Mouse (Mus musculus) limb, embryonic 11.5 days (tissue): ENCODE data around the gene Ctnna3. TPM values are rescaled to one million over a fixed set of nuclear protein-coding genes. Genes with fewer than 3 reads are reported as not detected.

Experiments used
- ATAC-seq: fragments of 200-750 bp; cut with Nextera tagmentation; 2 replicates; pipeline ENCODE4 v1.8.0; 2017; ENCODE audit warnings: low read depth; ENCODE audit not compliant: insufficient number of reproducible peaks, low FRiP score, low TSS enrichment
- DNase-seq: peaks from one replicate; pipeline ENCODE4 v3.0.0-alpha.2; 2015; ENCODE audit warnings: low spot score
- H3K27ac ChIP-seq: fragments of 300-500 bp; sonication (generic); replicated peaks from 2 replicates; pipeline ENCODE4 v1.5.1; 2014; ENCODE audit warnings: low read depth, mild to moderate bottlenecking, low read length
- H3K27me3 ChIP-seq: fragments of 300-500 bp; sonication (generic); 2 replicates; pipeline ENCODE4 v1.6.1; 2014; ENCODE audit warnings: mild to moderate bottlenecking, low read length, mixed read lengths; ENCODE audit not compliant: control insufficient read depth, insufficient read depth
- H3K36me3 ChIP-seq: fragments of 300-500 bp; sonication (generic); 2 replicates; pipeline ENCODE4 v1.6.1; 2014; ENCODE audit warnings: mild to moderate bottlenecking, low read length, moderate library complexity, mixed read lengths; ENCODE audit not compliant: control insufficient read depth, insufficient read depth
- H3K4me1 ChIP-seq: fragments of 300-500 bp; sonication (generic); 2 replicates; pipeline ENCODE4 v1.6.1; 2014; ENCODE audit warnings: low read length, mixed read lengths; ENCODE audit not compliant: control insufficient read depth, insufficient read depth
- H3K4me2 ChIP-seq: fragments of 300-500 bp; sonication (generic); 2 replicates; pipeline ENCODE4 v1.6.1; 2014; ENCODE audit warnings: low read depth, mild to moderate bottlenecking, moderate library complexity; ENCODE audit not compliant: severe bottlenecking
- H3K4me3 ChIP-seq: fragments of 300-500 bp; sonication (generic); 2 replicates; pipeline ENCODE4 v1.5.1; 2014; ENCODE audit warnings: low read depth, low read length
- H3K9ac ChIP-seq: fragments of 300-500 bp; sonication (generic); 2 replicates; pipeline ENCODE4 v1.6.1; 2014; ENCODE audit warnings: mild to moderate bottlenecking, low read length
- H3K9me3 ChIP-seq: fragments of 300-500 bp; sonication (generic); 2 replicates; pipeline ENCODE4 v1.6.1; 2016; ENCODE audit warnings: low read length; ENCODE audit not compliant: control insufficient read depth
- WGBS: fragments of 180-500 bp; shearing (Covaris S2); extraction: QIAGEN DNeasy Blood & Tissue Kit; methylation state at CpG from one replicate; pipeline ENCODE4 v1.1.7; 2014; 5-methylcytosine and 5-hydroxymethylcytosine counted together
- polyA plus RNA-seq: library from polyadenylated mRNA; unstranded; fragments of >200 nt; fragmentation: Nextera tagmentation; extraction: Ambion mirVana; gene quantifications from 2 replicates; pipeline ENCODE4 v1.2.1, GENCODE M21; 2014

Ctnna3 gene
- polyA plus RNA-seq, 1 experiment from 2014 or later, result 0.04 TPM

DNA sequence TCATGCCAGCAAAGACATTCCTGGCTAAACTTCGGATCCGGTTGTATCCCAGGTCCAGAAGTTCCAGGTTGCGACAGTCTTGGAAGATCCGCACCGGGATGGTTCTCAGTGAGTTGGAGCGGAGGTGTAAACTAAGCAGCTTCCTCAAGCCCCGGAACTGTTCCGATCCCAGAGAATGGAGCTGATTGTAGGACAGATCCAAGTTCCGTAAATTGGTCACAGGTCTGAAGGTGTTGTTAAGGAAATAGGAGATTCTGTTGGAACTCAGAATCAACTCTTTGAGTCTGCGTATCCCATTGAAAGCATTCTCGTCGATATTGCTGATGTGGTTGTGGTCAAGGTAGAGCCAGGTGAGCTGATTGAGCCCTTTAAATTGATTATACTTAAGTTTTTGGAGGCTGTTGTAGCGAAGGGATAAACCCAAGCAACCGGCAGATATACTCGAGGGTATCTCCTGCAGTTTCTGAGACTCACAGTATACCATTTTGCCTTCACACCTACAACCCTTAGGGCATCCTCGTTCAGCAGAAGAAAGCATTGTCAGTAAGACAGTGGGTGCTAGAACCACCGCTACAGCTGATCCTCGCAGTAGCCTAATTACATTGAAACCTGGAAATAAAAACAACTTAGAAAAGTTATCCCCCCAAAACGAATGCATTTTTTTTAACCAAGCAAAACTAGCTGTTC is 659.0 kb downstream of the Ctnna3 start:
- Histone ChIP-seq H3K9ac (no peak overlapping the region), H3K27me3 (peaks cover 18% of the 10 kb centered on the region), H3K9me3 (no peaks in the 10 kb centered on the region), H3K4me2 (no peak overlapping the region), H3K27ac (no peak overlapping the region), H3K4me1 (no peaks in the 10 kb centered on the region; the same call in 1 of the 2 replicates), H3K36me3 (no peaks in the 10 kb centered on the region), H3K4me3 (no peak overlapping the region)
- ATAC-seq (no peak), DNase-seq (no peak)
- 22% methylated on average over 19 of the region's 19 CpGs for WGBS

DNA sequence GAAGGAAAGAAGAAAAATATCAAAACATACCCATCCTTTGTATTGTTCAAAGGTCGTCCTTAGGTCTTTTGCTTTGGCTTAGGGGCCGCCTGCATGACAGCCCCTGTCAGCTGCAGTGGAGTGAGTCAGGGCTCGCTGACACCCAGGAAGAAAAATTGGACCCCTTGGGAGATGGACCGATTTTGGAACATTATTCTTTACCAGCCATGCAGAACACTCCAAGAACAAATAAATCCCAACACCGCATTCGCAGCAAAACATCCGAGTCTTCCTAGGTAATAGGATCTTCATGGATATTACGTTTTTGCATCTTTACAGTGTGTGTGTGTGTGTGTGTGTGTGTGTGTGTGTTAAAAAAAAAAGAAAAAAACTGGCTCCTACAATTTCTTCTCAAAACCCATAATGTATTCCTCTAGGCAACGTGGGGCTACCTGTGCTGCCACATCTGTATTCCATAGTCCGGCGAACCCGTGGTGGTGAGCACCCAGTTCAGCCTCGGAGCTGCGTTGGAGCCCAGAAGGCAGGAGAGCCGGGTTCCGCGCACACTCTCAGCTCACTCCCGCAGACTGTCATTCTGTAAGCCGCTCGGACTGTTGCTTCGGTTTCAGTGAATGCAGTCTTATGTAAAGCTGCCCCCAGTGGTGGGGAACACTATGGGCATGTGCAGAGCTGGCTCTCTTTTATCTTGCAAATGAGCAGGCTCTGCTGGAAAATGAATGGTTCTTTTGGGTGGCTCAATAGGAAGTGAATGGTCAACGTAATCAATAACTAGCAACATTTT is 660.0 kb downstream of the Ctnna3 start, which contains the start of gene Lrrtm3:
TSS of gene Lrrtm3 (minus strand) at position 598 of the 781 bp plus-strand sequence.
- ATAC-seq, result peak; percentile 73
- Histone ChIP-seq H3K27ac (no peak within 1 kb of the TSS), H3K4me3 (0 out of 2 replicates have a peak within 1 kb of the TSS, but pooled peaks have one; percentile 12), H3K4me1 (no peaks in the 10 kb centered on the region; the same call in 1 of the 2 replicates), H3K9me3 (no peaks in the 10 kb centered on the region), H3K4me2 (peak within 1 kb of the TSS; percentile 47), H3K9ac (no peak within 1 kb of the TSS), H3K36me3 (no peaks in the 10 kb centered on the region), H3K27me3 (peaks cover 18% of the 10 kb centered on the region)
- DNase-seq, result peak; percentile 74
- 2% methylated on average over 22 of the region's 22 CpGs for WGBS

DNA sequence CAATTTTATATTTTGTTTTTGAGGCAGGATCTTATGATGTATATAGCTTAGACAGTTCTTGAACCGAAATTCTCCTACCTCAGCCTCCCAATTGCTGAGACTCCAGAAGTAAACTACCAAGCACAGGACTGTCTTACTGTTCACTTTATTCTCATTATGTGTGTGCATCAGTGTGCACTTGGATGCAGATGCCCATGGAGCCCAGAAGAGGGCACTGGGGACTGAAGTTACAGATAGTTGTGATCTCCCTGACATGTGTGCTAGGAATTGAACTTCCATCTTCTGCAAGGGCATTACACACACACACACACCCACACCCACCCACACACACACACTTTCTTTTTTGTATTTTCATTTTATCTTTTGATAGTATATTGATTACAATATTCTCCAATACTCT is 666.6 kb downstream of the Ctnna3 start:
- Histone ChIP-seq H3K27me3 (no peaks in the 10 kb centered on the region), H3K9me3 (no peaks in the 10 kb centered on the region), H3K36me3 (no peaks in the 10 kb centered on the region), H3K9ac (no peak overlapping the region), H3K27ac (no peak overlapping the region), H3K4me2 (no peak overlapping the region), H3K4me1 (no peaks in the 10 kb centered on the region), H3K4me3 (no peak overlapping the region)
- ATAC-seq (no peak), DNase-seq (no peak)
- WGBS, result 85% methylated on average over 1 of the region's 1 CpGs

DNA sequence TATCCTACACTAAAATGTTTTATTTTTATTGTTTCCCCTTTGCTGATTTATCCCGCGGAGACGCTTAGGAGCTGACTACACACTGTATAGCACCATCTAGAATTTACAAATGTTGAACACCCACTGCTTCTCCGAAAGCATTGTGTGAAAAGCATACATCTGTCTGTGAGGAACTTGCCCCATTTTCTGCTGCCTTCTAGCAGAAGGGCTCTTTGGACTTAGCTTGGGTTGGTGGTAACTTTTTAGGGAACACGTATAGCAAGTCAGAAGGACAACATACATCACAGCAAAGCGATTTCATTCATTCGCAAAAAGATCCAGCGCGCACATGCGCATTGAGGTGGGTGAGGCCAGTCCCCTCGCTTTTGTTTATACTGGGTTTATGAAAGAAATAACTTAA is 685.3 kb downstream of the Ctnna3 start:
- Histone ChIP-seq H3K4me3 (no peak overlapping the region), H3K9ac (no peak overlapping the region), H3K4me2 (no peak overlapping the region), H3K4me1 (no peaks in the 10 kb centered on the region), H3K27me3 (no peaks in the 10 kb centered on the region), H3K9me3 (no peaks in the 10 kb centered on the region), H3K36me3 (no peaks in the 10 kb centered on the region), H3K27ac (no peak overlapping the region)
- no peak for ATAC-seq
- DNase-seq, result no peak
- WGBS, result 90% methylated on average over 11 of the region's 11 CpGs

DNA sequence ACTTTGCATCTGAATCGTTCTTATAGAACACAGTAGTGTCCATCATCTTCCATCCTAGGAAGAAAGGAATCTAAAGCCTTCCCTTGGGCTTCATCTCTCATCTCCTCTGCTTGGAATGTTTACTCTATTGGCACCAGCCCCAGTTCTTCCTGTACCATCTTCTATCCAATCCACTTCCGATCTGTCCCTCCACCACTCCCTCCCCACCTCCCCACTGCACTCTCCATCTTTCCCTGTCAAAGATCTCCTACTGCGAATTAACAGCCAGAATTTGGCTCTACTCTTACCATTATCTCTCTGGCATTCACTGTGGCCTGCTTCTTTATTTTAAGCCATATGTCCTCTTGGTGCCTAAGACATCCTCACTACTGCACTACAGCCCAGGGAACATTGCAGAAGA is 688.9 kb downstream of the Ctnna3 start:
- WGBS, result 81% methylated on average over 3 of the region's 3 CpGs

DNA sequence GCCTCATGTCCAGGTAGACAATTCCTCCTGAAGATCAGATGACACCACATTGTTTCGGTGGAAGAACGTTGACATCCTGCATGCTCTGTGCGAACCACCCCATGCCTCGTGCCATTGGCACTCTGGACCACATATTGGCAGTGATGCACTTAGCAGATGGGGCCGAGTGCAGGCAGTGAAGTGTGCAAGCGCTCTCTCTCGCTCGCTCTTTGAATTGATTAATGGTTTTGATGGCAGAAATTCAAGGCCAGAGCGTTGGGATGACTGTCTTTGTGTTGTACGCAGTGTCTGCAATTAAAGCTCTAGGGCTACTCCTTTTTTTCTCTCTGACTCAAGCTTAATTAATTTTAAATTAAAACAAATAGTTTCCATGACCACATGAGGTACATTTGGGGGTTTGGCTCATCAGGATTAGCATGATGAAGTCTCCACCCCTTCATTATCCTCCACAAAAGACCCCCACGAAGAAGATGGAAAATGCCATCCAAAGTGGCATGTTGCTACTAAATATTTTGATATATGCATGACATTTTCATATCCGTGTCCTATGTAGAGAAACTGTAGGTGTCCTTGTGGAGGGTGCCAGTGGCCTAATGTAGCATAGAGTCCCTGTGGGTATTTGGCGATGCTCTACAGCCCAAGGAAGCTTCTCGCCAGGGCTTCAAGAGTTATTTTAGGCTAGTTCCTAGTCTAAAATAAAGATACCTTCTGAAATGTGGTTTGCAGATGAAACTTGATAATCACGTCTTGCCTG is 700.7 kb downstream of the Ctnna3 start:
- Histone ChIP-seq H3K36me3 (no peaks in the 10 kb centered on the region), H3K4me1 (no peaks in the 10 kb centered on the region), H3K27me3 (no peaks in the 10 kb centered on the region), H3K27ac (no peak overlapping the region), H3K9me3 (no peaks in the 10 kb centered on the region), H3K4me2 (no peak overlapping the region), H3K9ac (no peak overlapping the region), H3K4me3 (no peak overlapping the region)
- no peak for ATAC-seq
- DNase-seq, result no peak
- WGBS, result 86% methylated on average over 15 of the region's 15 CpGs

More for the DNA sequence above, 688.9 kb downstream of the Ctnna3 start:
- Histone ChIP-seq H3K9ac (no peak overlapping the region), H3K4me3 (no peak overlapping the region), H3K4me2 (no peak overlapping the region), H3K9me3 (no peaks in the 10 kb centered on the region), H3K27me3 (no peaks in the 10 kb centered on the region), H3K27ac (no peak overlapping the region), H3K4me1 (no peaks in the 10 kb centered on the region), H3K36me3 (no peaks in the 10 kb centered on the region)
- no peak for ATAC-seq
- no peak for DNase-seq

DNA sequence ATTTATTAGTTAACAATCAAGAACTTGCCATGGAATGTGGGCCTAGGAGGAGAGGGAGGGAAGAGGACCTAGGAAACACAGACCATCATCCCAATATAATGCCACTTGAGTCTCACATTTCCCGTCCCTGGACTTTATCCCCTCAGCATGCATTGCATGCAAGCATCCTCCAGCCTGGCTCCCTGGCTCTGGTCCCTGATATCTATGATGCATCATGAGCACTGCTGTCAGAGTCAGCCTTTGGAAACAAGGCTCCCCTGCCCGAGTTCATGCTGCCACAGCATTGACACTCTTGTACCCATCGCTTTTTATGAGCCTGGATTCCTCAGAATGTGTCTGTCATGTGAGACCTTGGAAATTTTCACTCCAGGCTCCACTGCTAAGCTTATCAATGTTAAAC is 703.6 kb downstream of the Ctnna3 start:
- H3K4me2 ChIP-seq, result no peak overlapping the region
- ATAC-seq (no peak), DNase-seq (no peak)
- 89% methylated on average over 3 of the region's 3 CpGs for WGBS
- no peak overlapping the region for H3K27ac ChIP-seq
- H3K4me1 ChIP-seq, result no peaks in the 10 kb centered on the region
- H3K36me3 ChIP-seq, result no peaks in the 10 kb centered on the region
- no peaks in the 10 kb centered on the region for H3K27me3 ChIP-seq
- H3K9me3 ChIP-seq, result no peaks in the 10 kb centered on the region
- no peak overlapping the region for H3K4me3 ChIP-seq
- no peak overlapping the region for H3K9ac ChIP-seq

DNA sequence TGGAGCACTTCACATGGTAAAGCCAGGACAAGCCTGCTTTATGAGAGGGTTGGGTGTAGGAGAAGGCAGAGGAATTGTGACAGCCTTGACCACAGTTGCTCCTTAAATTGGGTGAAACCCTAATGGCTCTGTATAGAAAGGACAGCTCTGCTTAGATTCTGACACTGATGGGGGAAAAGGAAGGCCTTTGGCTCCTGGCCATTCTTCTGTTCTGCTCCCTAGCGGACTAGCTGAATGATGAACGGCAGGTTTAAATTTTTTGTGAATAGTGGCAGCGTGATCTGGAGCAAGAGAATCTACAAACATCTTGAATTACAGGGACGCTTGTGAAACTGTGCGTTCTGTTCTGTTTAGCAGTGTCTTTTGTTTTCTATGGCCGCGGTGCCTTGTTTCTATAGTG is 705.6 kb downstream of the Ctnna3 start:
- Histone ChIP-seq H3K27ac (no peak overlapping the region), H3K9ac (no peak overlapping the region), H3K9me3 (no peaks in the 10 kb centered on the region), H3K4me3 (no peak overlapping the region), H3K4me2 (no peak overlapping the region), H3K4me1 (no peaks in the 10 kb centered on the region), H3K27me3 (no peaks in the 10 kb centered on the region), H3K36me3 (no peaks in the 10 kb centered on the region)
- WGBS, result 86% methylated on average over 7 of the region's 7 CpGs
- DNase-seq (no peak), ATAC-seq (no peak)
